9 mouse cellular contexts compared by ENCODE assay signal in the genomic region with DNA sequence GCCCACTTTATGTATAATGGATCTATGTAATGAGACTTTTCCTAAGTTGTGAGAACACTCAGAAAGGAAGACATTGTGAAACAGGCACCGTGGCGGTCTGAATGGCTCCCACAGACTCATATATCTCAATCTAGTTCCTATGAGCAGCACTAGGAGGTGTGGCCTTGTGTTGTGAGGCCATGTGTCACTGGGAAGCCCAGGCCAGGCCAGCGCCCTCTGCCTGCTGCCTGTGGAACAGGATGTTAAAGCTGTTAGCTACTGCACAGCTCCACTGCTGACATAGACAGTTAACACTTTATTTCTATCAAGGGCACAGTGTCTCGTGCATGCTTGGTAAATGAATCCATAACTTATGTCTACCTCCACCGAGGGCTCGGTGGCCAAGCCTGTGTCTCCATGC. TPM values are rescaled to one million over a fixed set of nuclear protein-coding genes. Genes with fewer than 3 reads are reported as not detected.
DNase-seq lines count a peak whose midpoint lies in the region; ATAC-seq lines count a peak whose summit lies in the region.
"Had no signal": no experiment of that assay in that cellular context is flagged by ENCODE, and none has a peak within 500 bp of the region (broad histone marks: within the 10 kb centered on the region; RNA-seq: fewer than 3 reads in every experiment).

No protein-coding gene starts in this region.

- peak; percentile 60 for ATAC-seq in CD4-positive, CD25-positive, alpha-beta regulatory T cell, adult 4 months

- no peaks in the 10 kb centered on the region for H3K9me3 ChIP-seq in heart, embryonic 10.5 days
- H3K9me3 ChIP-seq in forebrain, embryonic 10.5 days: no peaks in the 10 kb centered on the region

- no peak overlapping the region for H3K4me3 ChIP-seq in heart, embryonic 10.5 days
- H3K4me3 ChIP-seq in forebrain, embryonic 10.5 days: no peak overlapping the region

- peaks cover 13% of the 10 kb centered on the region for H3K4me1 ChIP-seq in heart, embryonic 10.5 days
- no peaks in the 10 kb centered on the region for H3K4me1 ChIP-seq in forebrain, embryonic 10.5 days

- 78% methylated on average over 6 of the region's 6 CpGs for WGBS in heart, embryonic 10.5 days
- 82% methylated on average over 6 of the region's 6 CpGs for WGBS in forebrain, embryonic 10.5 days

- H3K27ac ChIP-seq in heart, embryonic 10.5 days: no peak overlapping the region
- no peak overlapping the region for H3K27ac ChIP-seq in forebrain, embryonic 10.5 days

- H3K36me3 ChIP-seq in heart, embryonic 10.5 days: peaks cover 76% of the 10 kb centered on the region
- peaks cover 80% of the 10 kb centered on the region for H3K36me3 ChIP-seq in forebrain, embryonic 10.5 days (replicated peaks)

- no peaks in the 10 kb centered on the region for H3K27me3 ChIP-seq in heart, embryonic 10.5 days (ENCODE audit: insufficient read depth, poor library complexity, severe bottlenecking)
- H3K27me3 ChIP-seq in forebrain, embryonic 10.5 days (ENCODE audit: poor library complexity, severe bottlenecking): no peaks in the 10 kb centered on the region

- DNase-seq in heart, adult 11 months: peak; percentile 84
- DNase-seq in heart, embryonic 10.5 days (ENCODE audit: low spot score): no peak
- peak; percentile 58 for DNase-seq in adrenal gland, postnatal 25 days
- DNase-seq in kidney, adult 9 months: peak; percentile 42
- peak; percentile 65 to 69 for DNase-seq in lung, postnatal 4 days
- DNase-seq in thymus, postnatal 36 days: peak; percentile 62 to 67
- DNase-seq in forebrain, embryonic 10.5 days (ENCODE audit: extremely low spot score, low spot score): no peak

RNA-seq across cellular contexts. Expression of a gene that starts 14.7 kb away (rescaled TPM):
- 220 and 292 TPM in 2 replicates for polyA plus RNA-seq in heart, embryonic 10.5 days (2016; fragmentation: Nextera tagmentation; extraction: Ambion mirVana)
- 100 to 1,000 TPM; 185 to 226 TPM for polyA plus RNA-seq in CD4-positive, CD25-positive, alpha-beta regulatory T cell, adult 4 months (2017; shearing (Covaris generic))
- total RNA-seq in adrenal gland, postnatal 25 days (2021): 236 and 244 TPM in 2 replicates
- polyA plus RNA-seq in forebrain, embryonic 10.5 days (2016; fragmentation: Nextera tagmentation; extraction: Ambion mirVana): 332 and 337 TPM in 2 replicates

RNA-seq across cellular contexts. Expression of a gene that starts 33.1 kb away (rescaled TPM):
- 26.7 and 49.9 TPM in 2 replicates for polyA plus RNA-seq in heart, embryonic 10.5 days (2016; fragmentation: Nextera tagmentation; extraction: Ambion mirVana)
- not detected for polyA plus RNA-seq in CD4-positive, CD25-positive, alpha-beta regulatory T cell, adult 4 months (2017; shearing (Covaris generic))
- total RNA-seq in adrenal gland, postnatal 25 days (2021): not detected in 2 replicates
- polyA plus RNA-seq in forebrain, embryonic 10.5 days (2016; fragmentation: Nextera tagmentation; extraction: Ambion mirVana): not detected in 2 replicates
- polyA plus RNA-seq: embryonic facial prominence, embryonic 11.5 days had no signal

Comparison
In these comparisons a context has a peak if more than half of its experiments do, and no peak if none do; other contexts are left out.
1. DNase-seq: peak in heart, adult 11 months (single experiment), adrenal gland, postnatal 25 days (single experiment), kidney, adult 9 months (single experiment), lung, postnatal 4 days (2 of 2) and thymus, postnatal 36 days (2 of 2); none in heart, embryonic 10.5 days (single experiment) and forebrain, embryonic 10.5 days (single experiment).
2. RNA of a gene that starts 33.1 kb away (polyA plus RNA-seq): 26.7 to 49.9 TPM in heart, embryonic 10.5 days; not detected in forebrain, embryonic 10.5 days and not detected in CD4-positive, CD25-positive, alpha-beta regulatory T cell, adult 4 months; every median in the first group is over 10 times any median in the second.